Mouse (Mus musculus) frontal cortex, postnatal 10 days (tissue): Measurements from ENCODE around the gene Lair1.
"Not testable (repeated sequence)": the region's sequence is repeated elsewhere in the genome, so short reads cannot be mapped to it uniquely, and the experiment has no call there.

Experiments used
- DNase-seq, 2 experiments: peaks; one replicate each; pipeline ENCODE4 v3.0.0; 2022; ENCODE audit warnings: low spot score in 2 of 2, mixed read lengths in 1 of 2

Gene Lair1

GRCm38 (mm10) chr7:4003996-4004395 lies 59.0 kb downstream of the Lair1 start:
- not testable (repeated sequence) for DNase-seq

- no peak for DNase-seq
These were observed 101.0 kb downstream of the Lair1 start for GRCm38 (mm10) chr7:3962017-3962416.

- no peak for DNase-seq
These were observed 105.6 kb downstream of the Lair1 start for GRCm38 (mm10) chr7:3957387-3957786.
